Mouse (Mus musculus): ENCODE measurements around the gene Habp2.

DNA sequence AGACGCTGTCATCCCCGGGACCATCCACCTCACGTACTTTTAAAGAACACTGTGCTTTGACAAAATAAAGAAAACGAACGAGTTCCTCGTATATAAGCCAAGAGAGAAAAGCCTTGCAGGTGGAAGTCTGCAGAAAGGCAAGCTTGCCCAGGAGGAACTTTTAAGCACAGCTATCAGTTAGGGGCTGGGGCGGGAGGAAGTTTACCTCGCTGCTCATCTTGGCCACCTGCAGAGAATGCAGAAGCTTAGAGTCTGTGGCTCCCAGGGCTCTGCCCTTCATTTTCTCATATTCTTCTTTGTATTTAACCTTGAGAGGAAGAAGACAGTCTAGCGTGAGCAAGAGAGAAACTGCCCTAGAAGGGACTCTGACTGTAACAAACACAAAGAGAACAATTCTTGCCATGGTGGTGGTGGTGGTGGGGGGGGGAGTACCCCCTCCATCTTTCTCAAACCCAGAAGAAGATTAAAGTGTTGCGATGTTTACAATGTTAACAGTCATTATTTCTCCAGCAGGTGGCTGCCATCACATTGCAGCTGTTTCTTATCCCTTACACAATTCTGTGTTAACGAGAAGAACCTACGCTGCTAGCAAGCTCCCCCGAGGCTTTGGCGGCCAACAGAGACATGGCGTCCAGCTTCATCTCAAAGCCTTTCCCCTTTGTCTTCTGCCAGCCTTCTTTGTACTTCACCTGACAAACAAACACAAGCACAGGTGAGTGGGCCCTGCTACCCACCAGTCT, 77.0 kb downstream of the Habp2 start:
- no peak for TF ChIP-seq POLR2A (IDR thresholded peaks at IDR 0.05; ENCODE audit: borderline replicate concordance, low read depth, low read length)
- no peak for TF ChIP-seq CTCF (IDR thresholded peaks at IDR 0.05; ENCODE audit: low read depth, low read length)

Measured in bone marrow macrophage, adult 2 months (primary cell).